ENCODE assay signal across 15 mouse cellular contexts in genomic region chr19:6513389-6514139, GRCm38 (mm10). TPM values are rescaled to one million over a fixed set of nuclear protein-coding genes. Genes with fewer than 3 reads are reported as not detected.
DNase-seq lines count a peak whose midpoint lies in the region; ATAC-seq and TF ChIP-seq lines count a peak whose summit lies in the region.
"Had no signal": no experiment of that assay in that cellular context is flagged by ENCODE, and none has a peak within 500 bp of the region (broad histone marks: within the 10 kb centered on the region; RNA-seq: fewer than 3 reads in every experiment).

No protein-coding gene starts in this region.

- no peak overlapping the region for H3K9ac ChIP-seq in heart, embryonic 11.5 days (ENCODE audit: low read depth, low read length)
- H3K9ac ChIP-seq in liver, postnatal 0 days (replicated peaks), result no peak overlapping the region
- H3K9ac ChIP-seq in forebrain, embryonic 12.5 days, result peak overlapping the region; percentile 17; the same call in 1 of the 2 replicates
- no peak overlapping the region for H3K9ac ChIP-seq in neural tube, embryonic 13.5 days
- H3K9ac ChIP-seq: liver, embryonic 14.5 days; stomach, embryonic 15.5 days had no signal

- H3K4me1 ChIP-seq in heart, embryonic 11.5 days (ENCODE audit: control insufficient read depth, insufficient read depth, low read length), result no peaks in the 10 kb centered on the region
- no peaks in the 10 kb centered on the region for H3K4me1 ChIP-seq in liver, postnatal 0 days (ENCODE audit: insufficient read depth)
- peaks cover 54% of the 10 kb centered on the region for H3K4me1 ChIP-seq in forebrain, embryonic 12.5 days
- peaks cover 41% of the 10 kb centered on the region for H3K4me1 ChIP-seq in neural tube, embryonic 13.5 days (replicated peaks)
- H3K4me1 ChIP-seq: stomach, embryonic 15.5 days had no signal

- DNase-seq in heart, adult 11 months, result no peak
- DNase-seq in liver, postnatal 0 days, result no peak
- no peak for DNase-seq in liver
- no peak for DNase-seq in ovary, postnatal 10 days (ENCODE audit: low spot score)
- DNase-seq in gastrocnemius, adult 8-10 months (ENCODE audit: low spot score in 2 of 2), result no peak
- DNase-seq: adrenal gland, adult 8-10 months; kidney, postnatal 36 days; right cerebral cortex, postnatal 25 days had no signal

- no peak overlapping the region for H3K4me3 ChIP-seq in heart, embryonic 11.5 days (ENCODE audit: low read depth, low read length)
- H3K4me3 ChIP-seq in liver, postnatal 0 days (ENCODE audit: low read depth, low read length), result no peak overlapping the region
- H3K4me3 ChIP-seq in forebrain, embryonic 12.5 days (replicated peaks), result no peak overlapping the region
- no peak overlapping the region for H3K4me3 ChIP-seq in neural tube, embryonic 13.5 days
- H3K4me3 ChIP-seq: stomach, embryonic 15.5 days had no signal

- peaks cover 46% of the 10 kb centered on the region for H3K27me3 ChIP-seq in heart, embryonic 11.5 days (ENCODE audit: control insufficient read depth, insufficient read depth, low read length)
- H3K27me3 ChIP-seq in liver, postnatal 0 days (ENCODE audit: insufficient read depth, low read length), result peaks cover 13% of the 10 kb centered on the region; the same call in 1 of the 2 replicates
- H3K27me3 ChIP-seq in forebrain, embryonic 12.5 days, result no peaks in the 10 kb centered on the region; the same call in 1 of the 2 replicates
- no peaks in the 10 kb centered on the region for H3K27me3 ChIP-seq in neural tube, embryonic 13.5 days
- H3K27me3 ChIP-seq: stomach, embryonic 15.5 days had no signal

- peak; percentile 30; the same call in 1 of the 2 replicates for TF ChIP-seq CTCF in liver, postnatal 0 days (IDR thresholded peaks at IDR 0.05; ENCODE audit: low read depth)

- TF ChIP-seq EP300 in liver, postnatal 0 days (IDR thresholded peaks at IDR 0.05; ENCODE audit: low read depth), result no peak

- H3K9me3 ChIP-seq in heart, embryonic 11.5 days (replicated peaks; ENCODE audit: control insufficient read depth, low read length), result no peaks in the 10 kb centered on the region
- H3K9me3 ChIP-seq in liver, postnatal 0 days (ENCODE audit: low read length), result no peaks in the 10 kb centered on the region
- H3K9me3 ChIP-seq in forebrain, embryonic 12.5 days, result no peaks in the 10 kb centered on the region
- no peaks in the 10 kb centered on the region for H3K9me3 ChIP-seq in neural tube, embryonic 13.5 days
- H3K9me3 ChIP-seq: stomach, embryonic 15.5 days had no signal

- peak overlapping the region; percentile 22; the same call in 1 of the 2 replicates for H3K4me2 ChIP-seq in heart, embryonic 11.5 days
- no peak overlapping the region for H3K4me2 ChIP-seq in liver, postnatal 0 days (ENCODE audit: low read depth, low read length)
- peak overlapping the region; percentile 8 for H3K4me2 ChIP-seq in forebrain, embryonic 12.5 days
- H3K4me2 ChIP-seq in neural tube, embryonic 13.5 days, result no peak overlapping the region
- H3K4me2 ChIP-seq: stomach, embryonic 15.5 days had no signal

- WGBS in heart, embryonic 11.5 days (ENCODE audit: insufficient replicate concordance), result 5% methylated on average over 15 of the region's 15 CpGs
- 10% methylated on average over 15 of the region's 15 CpGs for WGBS in liver, postnatal 0 days (ENCODE audit: insufficient replicate concordance)
- WGBS in forebrain, embryonic 12.5 days, result 4% methylated on average over 15 of the region's 15 CpGs
- 5% methylated on average over 15 of the region's 15 CpGs for WGBS in neural tube, embryonic 13.5 days

- no peak for ATAC-seq in heart, embryonic 11.5 days (replicated peaks; ENCODE audit: insufficient number of reproducible peaks, low FRiP score, low TSS enrichment)
- no peak for ATAC-seq in liver, postnatal 0 days
- peak; percentile 45; the same call in 1 of the 2 replicates for ATAC-seq in forebrain, embryonic 12.5 days (ENCODE audit: low FRiP score)
- ATAC-seq in neural tube, embryonic 13.5 days (ENCODE audit: low read depth), result no peak
- ATAC-seq: inflammation-experienced regulatory T-cells, adult 6 months had no signal

- H3K36me3 ChIP-seq in heart, embryonic 11.5 days (ENCODE audit: control insufficient read depth, insufficient read depth, low read length), result no peaks in the 10 kb centered on the region
- H3K36me3 ChIP-seq in liver, postnatal 0 days (replicated peaks; ENCODE audit: insufficient read depth, low read length), result no peaks in the 10 kb centered on the region
- H3K36me3 ChIP-seq in forebrain, embryonic 12.5 days (replicated peaks), result peaks cover 46% of the 10 kb centered on the region
- peaks cover 88% of the 10 kb centered on the region for H3K36me3 ChIP-seq in neural tube, embryonic 13.5 days
- H3K36me3 ChIP-seq: stomach, embryonic 15.5 days had no signal

- no peak overlapping the region for H3K27ac ChIP-seq in heart, embryonic 11.5 days (ENCODE audit: low read depth, low read length)
- H3K27ac ChIP-seq in liver, postnatal 0 days (ENCODE audit: low read depth), result no peak overlapping the region
- H3K27ac ChIP-seq in forebrain, embryonic 12.5 days, result no peak overlapping the region
- 0 out of 2 replicates have a peak overlapping the region, but pooled peaks have one; percentile 33 for H3K27ac ChIP-seq in neural tube, embryonic 13.5 days (replicated peaks)
- H3K27ac ChIP-seq: liver, embryonic 14.5 days; macrophage; stomach, embryonic 15.5 days had no signal

RNA-seq across cellular contexts. Expression of gene Slc22a12, which starts 29.3 kb away (rescaled TPM):
- polyA plus RNA-seq in heart, embryonic 11.5 days (2014; fragmentation: Nextera tagmentation; extraction: Ambion mirVana), result not detected in 2 replicates
- not detected in 2 replicates for polyA plus RNA-seq in liver, postnatal 0 days (2015; fragmentation: Nextera tagmentation; extraction: Ambion mirVana)
- not detected in 2 replicates for polyA plus RNA-seq in forebrain, embryonic 12.5 days (2016; fragmentation: Nextera tagmentation; extraction: Ambion mirVana)
- not detected in 2 replicates for polyA plus RNA-seq in neural tube, embryonic 13.5 days (2015; fragmentation: Nextera tagmentation; extraction: Ambion mirVana)
- total RNA-seq in gastrocnemius, adult 8-10 months (2022), result not detected
- polyA plus RNA-seq: inflammation-experienced regulatory T-cells, adult 6 months; liver, embryonic 14.5 days; macrophage; stomach, embryonic 15.5 days had no signal

Comparison
In these comparisons a context has a peak if more than half of its experiments do, and no peak if none do; other contexts are left out.
1. H3K4me2 ChIP-seq: peak in heart, embryonic 11.5 days (single experiment) and forebrain, embryonic 12.5 days (single experiment); none in liver, postnatal 0 days (single experiment) and neural tube, embryonic 13.5 days (single experiment).